Mouse (Mus musculus): ENCODE measurements around the gene Samsn1. TPM values are rescaled to one million over a fixed set of nuclear protein-coding genes. Genes with fewer than 3 reads are reported as not detected.

Gene Samsn1
- polyA plus RNA-seq, 1 experiment from 2014 or later = 1.3 TPM

GRCm38 (mm10) chr16:75897828-75898367 lies 124.2 kb downstream of the Samsn1 start:
- 84% methylated on average over 4 of the region's 4 CpGs for WGBS
- no peak for ATAC-seq (replicated peaks)

GRCm38 (mm10) chr16:75894263-75894901 lies 127.7 kb downstream of the Samsn1 start:
- WGBS = 91% methylated on average over 5 of the region's 5 CpGs
- H3K27me3 ChIP-seq (replicated peaks) = no peaks in the 10 kb centered on the region
- no peak overlapping the region for H3K4me3 ChIP-seq
- no peaks in the 10 kb centered on the region for H3K36me3 ChIP-seq (replicated peaks)
- no peaks in the 10 kb centered on the region for H3K4me1 ChIP-seq
- H3K9ac ChIP-seq = no peak overlapping the region
- no peak overlapping the region for H3K27ac ChIP-seq
- no peak overlapping the region for H3K4me2 ChIP-seq
- H3K9me3 ChIP-seq = no peaks in the 10 kb centered on the region
- no peak for ATAC-seq (replicated peaks)

More at GRCm38 (mm10) chr16:75897828-75898367, 124.2 kb downstream of the Samsn1 start:
- Histone ChIP-seq H3K27ac (no peak overlapping the region), H3K36me3 (replicated peaks) (no peaks in the 10 kb centered on the region), H3K4me1 (no peaks in the 10 kb centered on the region), H3K9me3 (no peaks in the 10 kb centered on the region), H3K4me2 (no peak overlapping the region), H3K27me3 (replicated peaks) (no peaks in the 10 kb centered on the region), H3K9ac (no peak overlapping the region), H3K4me3 (no peak overlapping the region)

GRCm38 (mm10) chr16:75893470-75893869 lies 128.6 kb downstream of the Samsn1 start:
- no peak overlapping the region for H3K9ac ChIP-seq
- no peaks in the 10 kb centered on the region for H3K36me3 ChIP-seq (replicated peaks)
- H3K9me3 ChIP-seq = no peaks in the 10 kb centered on the region
- 85% methylated on average over 1 of the region's 1 CpGs for WGBS
- no peak overlapping the region for H3K4me3 ChIP-seq
- no peak overlapping the region for H3K4me2 ChIP-seq
- no peaks in the 10 kb centered on the region for H3K27me3 ChIP-seq (replicated peaks)
- H3K27ac ChIP-seq = no peak overlapping the region
- H3K4me1 ChIP-seq = no peaks in the 10 kb centered on the region
- no peak for ATAC-seq (replicated peaks)

GRCm38 (mm10) chr16:75889081-75889646 lies 132.9 kb downstream of the Samsn1 start:
- H3K4me1 ChIP-seq = no peaks in the 10 kb centered on the region
- H3K9me3 ChIP-seq = no peaks in the 10 kb centered on the region
- no peak overlapping the region for H3K4me3 ChIP-seq
- no peak overlapping the region for H3K4me2 ChIP-seq
- 31% methylated on average over 6 of the region's 6 CpGs for WGBS
- H3K27ac ChIP-seq = no peak overlapping the region
- ATAC-seq (replicated peaks) = no peak
- no peak overlapping the region for H3K9ac ChIP-seq
- H3K36me3 ChIP-seq (replicated peaks) = no peaks in the 10 kb centered on the region
- no peaks in the 10 kb centered on the region for H3K27me3 ChIP-seq (replicated peaks)

- no peak overlapping the region for H3K4me2 ChIP-seq
- H3K4me3 ChIP-seq = no peak overlapping the region
- no peak overlapping the region for H3K9ac ChIP-seq
- 86% methylated on average over 6 of the region's 6 CpGs for WGBS
- H3K27ac ChIP-seq = no peak overlapping the region
- H3K4me1 ChIP-seq = no peaks in the 10 kb centered on the region
- no peaks in the 10 kb centered on the region for H3K36me3 ChIP-seq (replicated peaks)
- ATAC-seq (replicated peaks) = no peak
- H3K27me3 ChIP-seq (replicated peaks) = no peaks in the 10 kb centered on the region
- no peaks in the 10 kb centered on the region for H3K9me3 ChIP-seq
Measured at GRCm38 (mm10) chr16:75887203-75887602, 134.9 kb downstream of the Samsn1 start.

- no peaks in the 10 kb centered on the region for H3K4me1 ChIP-seq
- H3K36me3 ChIP-seq (replicated peaks) = no peaks in the 10 kb centered on the region
- H3K4me3 ChIP-seq = no peak overlapping the region
- no peak overlapping the region for H3K4me2 ChIP-seq
- H3K27ac ChIP-seq = no peak overlapping the region
- no peak overlapping the region for H3K9ac ChIP-seq
- H3K27me3 ChIP-seq (replicated peaks) = no peaks in the 10 kb centered on the region
- 72% methylated on average over 2 of the region's 2 CpGs for WGBS
- no peaks in the 10 kb centered on the region for H3K9me3 ChIP-seq
- ATAC-seq (replicated peaks) = no peak
Measured at GRCm38 (mm10) chr16:75878885-75879284, 143.2 kb downstream of the Samsn1 start.

- 83% methylated on average over 3 of the region's 3 CpGs for WGBS
- H3K9ac ChIP-seq = no peak overlapping the region
- ATAC-seq (replicated peaks) = no peak
- no peak overlapping the region for H3K4me3 ChIP-seq
- H3K4me1 ChIP-seq = no peaks in the 10 kb centered on the region
- no peak overlapping the region for H3K27ac ChIP-seq
- no peaks in the 10 kb centered on the region for H3K9me3 ChIP-seq
- H3K27me3 ChIP-seq (replicated peaks) = no peaks in the 10 kb centered on the region
- no peaks in the 10 kb centered on the region for H3K36me3 ChIP-seq (replicated peaks)
- H3K4me2 ChIP-seq = no peak overlapping the region
Measured at GRCm38 (mm10) chr16:75877170-75877569, 144.9 kb downstream of the Samsn1 start.

GRCm38 (mm10) chr16:75875896-75876295 lies 146.2 kb downstream of the Samsn1 start:
- Histone ChIP-seq H3K9me3 (no peaks in the 10 kb centered on the region), H3K27me3 (replicated peaks) (no peaks in the 10 kb centered on the region), H3K4me2 (no peak overlapping the region), H3K36me3 (replicated peaks) (no peaks in the 10 kb centered on the region), H3K4me1 (no peaks in the 10 kb centered on the region), H3K9ac (no peak overlapping the region), H3K4me3 (no peak overlapping the region), H3K27ac (no peak overlapping the region)
- 85% methylated on average over 4 of the region's 4 CpGs for WGBS
- no peak for ATAC-seq (replicated peaks)

GRCm38 (mm10) chr16:75874508-75874907 lies 147.6 kb downstream of the Samsn1 start:
- Histone ChIP-seq H3K27ac (no peak overlapping the region), H3K9me3 (no peaks in the 10 kb centered on the region), H3K4me2 (no peak overlapping the region), H3K36me3 (replicated peaks) (no peaks in the 10 kb centered on the region), H3K4me3 (no peak overlapping the region), H3K9ac (no peak overlapping the region), H3K27me3 (replicated peaks) (no peaks in the 10 kb centered on the region), H3K4me1 (no peaks in the 10 kb centered on the region)
- 65% methylated on average over 2 of the region's 2 CpGs for WGBS
- no peak for ATAC-seq (replicated peaks)

- no peaks in the 10 kb centered on the region for H3K9me3 ChIP-seq
- no peaks in the 10 kb centered on the region for H3K36me3 ChIP-seq (replicated peaks)
- no peak overlapping the region for H3K4me2 ChIP-seq
- no peak overlapping the region for H3K4me3 ChIP-seq
- H3K9ac ChIP-seq = no peak overlapping the region
- H3K4me1 ChIP-seq = no peaks in the 10 kb centered on the region
- 78% methylated on average over 8 of the region's 8 CpGs for WGBS
- no peak for ATAC-seq (replicated peaks)
- H3K27ac ChIP-seq = no peak overlapping the region
- H3K27me3 ChIP-seq (replicated peaks) = no peaks in the 10 kb centered on the region
Measured at GRCm38 (mm10) chr16:75872241-75872640, 149.8 kb downstream of the Samsn1 start.

- no peak overlapping the region for H3K9ac ChIP-seq
Measured at GRCm38 (mm10) chr16:75867400-75867799, 154.7 kb downstream of the Samsn1 start.

GRCm38 (mm10) chr16:75865505-75865904 lies 156.6 kb downstream of the Samsn1 start:
- Histone ChIP-seq H3K36me3 (replicated peaks) (no peaks in the 10 kb centered on the region), H3K4me1 (no peaks in the 10 kb centered on the region), H3K4me2 (no peak overlapping the region), H3K9me3 (no peaks in the 10 kb centered on the region), H3K9ac (no peak overlapping the region), H3K27me3 (replicated peaks) (no peaks in the 10 kb centered on the region), H3K27ac (no peak overlapping the region), H3K4me3 (no peak overlapping the region)
- no peak for ATAC-seq (replicated peaks)
- 82% methylated on average over 6 of the region's 6 CpGs for WGBS

More at GRCm38 (mm10) chr16:75867400-75867799, 154.7 kb downstream of the Samsn1 start:
- H3K27me3 ChIP-seq (replicated peaks) = no peaks in the 10 kb centered on the region
- 85% methylated on average over 6 of the region's 6 CpGs for WGBS
- no peaks in the 10 kb centered on the region for H3K9me3 ChIP-seq
- H3K4me2 ChIP-seq = no peak overlapping the region
- no peaks in the 10 kb centered on the region for H3K36me3 ChIP-seq (replicated peaks)
- no peak overlapping the region for H3K4me3 ChIP-seq
- H3K27ac ChIP-seq = no peak overlapping the region
- no peak for ATAC-seq (replicated peaks)
- H3K4me1 ChIP-seq = no peaks in the 10 kb centered on the region

DNA sequence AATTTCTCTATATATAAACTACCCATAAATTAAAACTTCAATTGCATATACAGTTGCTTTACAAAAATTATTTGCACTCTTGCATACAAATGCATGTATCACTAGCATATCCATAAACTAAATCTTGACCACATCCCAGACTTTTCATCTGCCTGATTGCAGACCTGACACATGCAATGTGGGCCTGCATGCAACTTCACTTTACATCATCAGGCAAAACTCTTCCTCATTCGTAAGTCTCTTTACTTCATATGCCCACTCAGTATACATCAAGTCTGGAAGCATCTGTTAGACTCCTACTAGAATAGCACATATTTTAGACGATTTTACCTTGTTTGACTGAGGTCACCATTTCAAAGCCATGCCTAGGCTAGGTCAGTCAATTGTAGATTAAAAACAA lies 157.4 kb downstream of the Samsn1 start:
- 85% methylated on average over 2 of the region's 2 CpGs for WGBS
- H3K9me3 ChIP-seq = no peaks in the 10 kb centered on the region
- no peak overlapping the region for H3K9ac ChIP-seq
- H3K27ac ChIP-seq = no peak overlapping the region
- H3K4me1 ChIP-seq = no peaks in the 10 kb centered on the region
- H3K4me2 ChIP-seq = no peak overlapping the region
- H3K4me3 ChIP-seq = no peak overlapping the region
- ATAC-seq (replicated peaks) = no peak
- no peaks in the 10 kb centered on the region for H3K27me3 ChIP-seq (replicated peaks)
- no peaks in the 10 kb centered on the region for H3K36me3 ChIP-seq (replicated peaks)
